Mouse (Mus musculus) liver, embryonic 11.5 days (tissue): Measurements from ENCODE around the gene Gfpt1. TPM values are rescaled to one million over a fixed set of nuclear protein-coding genes. Genes with fewer than 3 reads are reported as not detected.
"Not testable (repeated sequence)": the region's sequence is repeated elsewhere in the genome, so short reads cannot be mapped to it uniquely, and the experiment has no call there.

Experiments
- ATAC-seq: fragments of 200-750 bp; cut with Nextera tagmentation; replicated peaks from 2 replicates; pipeline ENCODE4 v1.8.0; 2017; ENCODE audit warnings: moderate number of reproducible peaks, mild to moderate bottlenecking, moderate TSS enrichment, moderate library complexity; ENCODE audit not compliant: low FRiP score
- DNase-seq: peaks from one replicate; pipeline ENCODE4 v3.0.0-alpha.2; 2017; ENCODE audit warnings: low spot score
- H3K27ac ChIP-seq: fragments of 300-500 bp; sonication (generic); 2 replicates; pipeline ENCODE4 v1.5.1; 2014; ENCODE audit warnings: mild to moderate bottlenecking, low read depth, low read length, control low read depth
- H3K27me3 ChIP-seq: fragments of 300-500 bp; sonication (generic); replicated peaks from 2 replicates; pipeline ENCODE4 v1.6.1; 2014; ENCODE audit warnings: low read length, mixed read lengths; ENCODE audit not compliant: control insufficient read depth, insufficient read depth
- H3K36me3 ChIP-seq: fragments of 300-500 bp; sonication (generic); 2 replicates; pipeline ENCODE4 v1.6.1; 2014; ENCODE audit warnings: mild to moderate bottlenecking, low read length, moderate library complexity, mixed read lengths; ENCODE audit not compliant: control insufficient read depth, insufficient read depth
- H3K4me1 ChIP-seq: fragments of 300-500 bp; sonication (generic); replicated peaks from 2 replicates; pipeline ENCODE4 v1.6.1; 2014; ENCODE audit warnings: low read length, mixed read lengths; ENCODE audit not compliant: control insufficient read depth, insufficient read depth
- H3K4me2 ChIP-seq: fragments of 300-500 bp; sonication (generic); 2 replicates; pipeline ENCODE4 v1.6.1; 2014; ENCODE audit warnings: mild to moderate bottlenecking, control low read depth, moderate library complexity
- H3K4me3 ChIP-seq: fragments of 300-500 bp; sonication (generic); 2 replicates; pipeline ENCODE4 v1.5.1; 2014; ENCODE audit warnings: low read depth, low read length, control low read depth
- H3K9ac ChIP-seq: fragments of 300-500 bp; sonication (generic); 2 replicates; pipeline ENCODE4 v1.6.1; 2014; ENCODE audit warnings: low read depth, low read length, control low read depth
- H3K9me3 ChIP-seq: fragments of 300-500 bp; sonication (generic); 2 replicates; pipeline ENCODE4 v1.6.1; 2016; ENCODE audit warnings: low read length, inconsistent platforms, mixed read lengths; ENCODE audit not compliant: control insufficient read depth
- WGBS: fragments of 180-500 bp; shearing (Covaris S2); extraction: QIAGEN DNeasy Blood & Tissue Kit; methylation state at CpG from one replicate; pipeline ENCODE4 v1.1.7; 2014; 5-methylcytosine and 5-hydroxymethylcytosine counted together
- polyA plus RNA-seq: library from polyadenylated mRNA; unstranded; fragments of >200 nt; fragmentation: Nextera tagmentation; extraction: Ambion mirVana; gene quantifications from 2 replicates; pipeline ENCODE4 v1.2.1, GENCODE M21; 2014

The Gfpt1 gene
- polyA plus RNA-seq, 1 experiment from 2014 or later: 15.8 TPM

DNA sequence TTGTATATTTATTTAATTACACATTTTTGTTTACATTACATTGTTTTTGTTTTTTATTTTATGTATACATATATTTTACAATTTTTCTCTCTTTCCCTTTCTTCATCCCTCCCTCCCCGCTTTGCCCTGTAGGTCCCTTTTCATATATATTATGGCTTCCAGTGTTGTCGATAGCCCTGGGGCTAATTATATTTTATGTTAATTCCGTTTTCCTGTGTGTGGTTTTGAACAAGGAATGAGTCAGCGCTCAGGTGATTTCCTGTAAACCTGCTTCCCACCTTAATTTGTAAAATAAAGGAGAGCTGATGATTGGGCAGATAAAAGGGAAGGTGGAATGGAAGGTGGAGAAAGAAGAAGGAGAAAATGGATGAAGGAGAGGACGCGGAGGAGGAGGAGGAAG is 33.8 kb upstream of the Gfpt1 start, which contains the start of gene Nfu1:
TSS of gene Nfu1 (plus strand) at position 350 of the 400 bp plus-strand sequence.
- Histone ChIP-seq H3K27me3 (no peaks in the 10 kb centered on the region), H3K36me3 (peaks cover 5% of the 10 kb centered on the region; the same call in 1 of the 2 replicates), H3K9me3 (no peaks in the 10 kb centered on the region), H3K4me3 (peak within 1 kb of the TSS; percentile 94), H3K9ac (peak within 1 kb of the TSS; percentile 98), H3K4me2 (peak within 1 kb of the TSS; percentile 56), H3K4me1 (peaks cover 15% of the 10 kb centered on the region), H3K27ac (peak within 1 kb of the TSS; percentile 96)
- ATAC-seq (no peak), DNase-seq (no peak)
- 73% methylated on average over 6 of the region's 6 CpGs for WGBS

DNA sequence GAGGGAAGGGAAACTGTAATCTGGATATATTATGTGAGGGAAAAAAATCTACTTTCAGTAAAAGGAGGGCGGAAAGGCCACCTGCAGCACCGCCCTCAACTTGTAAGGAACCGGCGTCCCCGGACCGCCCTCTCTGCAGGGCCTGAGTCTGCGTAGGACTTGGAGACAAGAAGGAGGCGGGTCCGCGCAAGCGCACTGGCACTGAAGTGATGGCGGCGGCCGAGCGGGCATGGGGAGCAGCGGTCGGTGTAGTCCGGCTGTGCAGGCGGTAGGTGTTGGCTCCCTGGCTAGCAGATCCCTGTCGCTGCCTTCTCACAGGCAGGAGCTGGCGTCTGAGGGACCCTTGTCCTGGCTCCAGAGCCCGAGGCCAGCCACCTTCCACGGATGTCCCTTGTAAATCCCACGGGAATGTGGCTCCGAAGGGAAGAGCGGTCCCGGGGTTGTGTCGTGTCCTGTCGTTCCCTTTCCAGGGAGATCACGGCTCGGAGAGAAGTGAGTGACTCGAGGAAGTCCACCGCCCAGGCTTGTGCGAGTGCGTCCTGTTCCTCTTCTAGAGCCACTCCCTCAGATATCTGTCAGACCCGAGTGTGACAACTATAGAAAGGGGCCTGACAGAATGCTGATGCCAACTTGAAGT is 32.8 kb upstream of the Gfpt1 start:
- Histone ChIP-seq H3K4me2 (peak overlapping the region; percentile 56), H3K9me3 (no peaks in the 10 kb centered on the region), H3K4me3 (peak overlapping the region; percentile 94), H3K9ac (peak overlapping the region; percentile 98), H3K4me1 (peaks cover 15% of the 10 kb centered on the region), H3K27me3 (no peaks in the 10 kb centered on the region), H3K36me3 (peaks cover 10% of the 10 kb centered on the region; the same call in 1 of the 2 replicates), H3K27ac (peak overlapping the region; percentile 96)
- ATAC-seq: peak; percentile 97
- under 1% methylated on average over 36 of the region's 36 CpGs for WGBS
- peak; percentile 91 for DNase-seq

DNA sequence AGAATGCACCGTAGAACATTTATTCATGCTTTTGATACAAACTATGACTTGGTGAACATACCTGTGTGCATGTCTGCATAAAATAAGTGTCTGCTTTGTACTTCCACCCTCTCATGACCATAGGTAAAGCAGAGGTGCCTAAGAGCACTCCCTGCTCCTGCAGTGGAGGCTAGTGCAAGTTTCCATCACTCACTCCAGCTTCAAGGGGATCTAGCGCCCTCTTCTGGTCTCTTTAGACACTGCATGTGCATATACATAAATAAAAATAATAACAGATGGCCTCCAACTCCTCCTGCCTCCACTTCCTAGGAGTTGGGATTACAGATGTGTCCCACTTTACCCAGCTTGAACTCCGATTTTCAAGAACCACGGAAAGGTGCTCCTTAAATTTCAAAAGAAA is 25.7 kb upstream of the Gfpt1 start:
- no peaks in the 10 kb centered on the region; the same call in 1 of the 2 replicates for H3K9me3 ChIP-seq
- 67% methylated on average over 4 of the region's 4 CpGs for WGBS
- no peak for DNase-seq

DNA sequence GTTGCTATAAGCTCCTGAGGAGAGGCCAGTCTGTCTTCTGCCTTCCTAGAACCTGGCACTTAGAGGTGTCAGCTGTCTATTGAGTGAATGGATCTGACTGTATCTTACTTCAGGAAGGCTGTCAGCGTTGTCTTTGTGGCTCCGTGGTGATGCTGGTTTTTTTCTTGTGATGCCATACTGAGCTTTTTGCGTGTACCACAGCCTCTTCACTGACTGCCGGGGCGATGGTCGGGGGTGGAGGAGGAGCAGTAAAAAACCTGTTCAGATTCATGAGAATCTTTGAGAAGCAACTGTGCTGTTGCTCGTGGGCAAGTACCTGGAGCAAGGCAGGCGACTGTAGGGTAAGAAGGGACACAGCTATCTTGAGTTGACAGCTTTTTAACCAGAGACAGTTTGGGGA is 23.8 kb upstream of the Gfpt1 start:
- Histone ChIP-seq H3K36me3 (peaks cover 41% of the 10 kb centered on the region), H3K9me3 (no peaks in the 10 kb centered on the region; the same call in 1 of the 2 replicates), H3K27ac (no peak overlapping the region), H3K4me1 (no peaks in the 10 kb centered on the region), H3K4me3 (no peak overlapping the region), H3K4me2 (no peak overlapping the region), H3K9ac (no peak overlapping the region), H3K27me3 (no peaks in the 10 kb centered on the region)
- no peak for DNase-seq
- no peak for ATAC-seq
- 92% methylated on average over 8 of the region's 8 CpGs for WGBS

More for the DNA sequence above, 25.7 kb upstream of the Gfpt1 start:
- Histone ChIP-seq H3K9ac (no peak overlapping the region), H3K4me1 (peaks cover 2% of the 10 kb centered on the region; the same call in 1 of the 2 replicates), H3K27ac (no peak overlapping the region), H3K4me3 (no peak overlapping the region), H3K27me3 (no peaks in the 10 kb centered on the region), H3K36me3 (peaks cover 41% of the 10 kb centered on the region), H3K4me2 (no peak overlapping the region)
- ATAC-seq: no peak

DNA sequence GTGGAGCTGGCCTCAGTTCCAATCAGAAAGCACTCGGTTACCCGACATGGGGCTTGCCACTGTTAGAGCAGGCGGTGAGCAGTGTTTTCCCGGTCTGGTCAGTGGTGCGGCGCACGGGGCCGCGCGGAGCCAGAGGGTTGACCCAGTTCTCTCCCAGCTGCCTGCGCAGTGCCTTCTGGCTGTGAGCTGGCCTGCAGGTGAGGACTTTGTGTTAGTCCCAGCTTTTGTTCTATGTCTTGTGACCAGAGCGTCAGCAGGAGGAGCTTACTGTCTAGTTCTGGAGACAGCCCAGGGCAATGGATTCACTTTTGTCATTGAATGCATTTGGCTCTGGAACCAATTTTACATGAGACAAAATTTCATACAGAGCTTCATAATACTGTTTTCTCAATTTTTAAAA is 20.9 kb upstream of the Gfpt1 start:
- H3K4me1 ChIP-seq: 0 out of 2 replicates have a peak, but pooled peaks cover under 1% of the 10 kb centered on the region
- H3K9me3 ChIP-seq: no peaks in the 10 kb centered on the region; the same call in 1 of the 2 replicates
- DNase-seq (no peak), ATAC-seq (no peak)
- H3K27ac ChIP-seq: no peak overlapping the region
- 97% methylated on average over 12 of the region's 12 CpGs for WGBS
- H3K27me3 ChIP-seq: no peaks in the 10 kb centered on the region
- H3K36me3 ChIP-seq: peaks cover 40% of the 10 kb centered on the region
- H3K4me3 ChIP-seq: no peak overlapping the region
- no peak overlapping the region for H3K9ac ChIP-seq
- H3K4me2 ChIP-seq: no peak overlapping the region

DNA sequence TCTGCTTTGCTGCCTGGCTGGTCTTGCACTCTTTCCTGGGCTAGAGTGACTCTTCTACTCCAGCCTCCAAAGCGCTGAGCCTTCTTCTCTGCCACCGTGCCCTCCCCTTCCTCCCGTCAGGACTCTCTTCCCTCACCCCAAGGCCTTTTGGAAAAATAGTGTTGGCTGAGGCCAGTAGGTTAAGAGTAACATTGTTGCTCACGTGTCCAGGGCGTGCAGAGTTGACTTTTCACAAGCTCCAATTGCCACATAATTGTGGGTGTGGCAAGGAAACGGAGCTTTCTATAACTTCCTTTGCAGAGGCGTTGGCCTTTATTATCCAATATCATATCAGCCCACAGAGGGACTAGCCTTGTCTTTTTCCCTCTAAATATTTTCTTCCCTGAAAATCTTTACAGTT is 15.7 kb upstream of the Gfpt1 start:
- H3K9me3 ChIP-seq: no peaks in the 10 kb centered on the region
- no peak overlapping the region for H3K4me2 ChIP-seq
- peaks cover 13% of the 10 kb centered on the region for H3K36me3 ChIP-seq
- no peak overlapping the region for H3K27ac ChIP-seq
- WGBS: 54% methylated on average over 7 of the region's 7 CpGs
- H3K27me3 ChIP-seq: no peaks in the 10 kb centered on the region
- H3K9ac ChIP-seq: no peak overlapping the region
- ATAC-seq (no peak), DNase-seq (no peak)
- H3K4me3 ChIP-seq: no peak overlapping the region
- 0 out of 2 replicates have a peak, but pooled peaks cover 3% of the 10 kb centered on the region for H3K4me1 ChIP-seq

DNA sequence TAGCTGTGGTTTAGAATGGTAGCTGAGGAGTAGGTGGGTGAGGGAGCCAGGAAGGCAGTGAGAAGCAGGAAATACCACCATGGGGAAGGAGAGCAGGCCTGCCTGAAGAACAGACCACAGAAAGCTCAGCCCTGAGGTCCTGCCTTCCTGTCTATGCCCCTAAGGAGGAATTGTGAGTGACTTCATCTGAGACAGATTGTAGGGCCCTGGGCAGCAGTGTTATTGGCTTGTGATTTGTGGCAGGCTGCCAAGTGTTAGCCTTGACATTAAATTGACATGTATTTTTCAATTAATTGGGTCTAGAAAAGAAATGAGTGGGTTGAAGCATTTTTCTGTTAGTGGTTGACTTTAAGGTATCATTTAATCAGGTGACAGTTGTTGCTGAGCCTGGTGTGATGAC is 13.8 kb upstream of the Gfpt1 start:
- Histone ChIP-seq H3K36me3 (peaks cover 9% of the 10 kb centered on the region), H3K4me3 (no peak overlapping the region), H3K27ac (no peak overlapping the region), H3K4me1 (0 out of 2 replicates have a peak, but pooled peaks cover 3% of the 10 kb centered on the region), H3K9ac (no peak overlapping the region), H3K27me3 (no peaks in the 10 kb centered on the region), H3K4me2 (no peak overlapping the region), H3K9me3 (no peaks in the 10 kb centered on the region)
- DNase-seq: no peak
- ATAC-seq: no peak

DNA sequence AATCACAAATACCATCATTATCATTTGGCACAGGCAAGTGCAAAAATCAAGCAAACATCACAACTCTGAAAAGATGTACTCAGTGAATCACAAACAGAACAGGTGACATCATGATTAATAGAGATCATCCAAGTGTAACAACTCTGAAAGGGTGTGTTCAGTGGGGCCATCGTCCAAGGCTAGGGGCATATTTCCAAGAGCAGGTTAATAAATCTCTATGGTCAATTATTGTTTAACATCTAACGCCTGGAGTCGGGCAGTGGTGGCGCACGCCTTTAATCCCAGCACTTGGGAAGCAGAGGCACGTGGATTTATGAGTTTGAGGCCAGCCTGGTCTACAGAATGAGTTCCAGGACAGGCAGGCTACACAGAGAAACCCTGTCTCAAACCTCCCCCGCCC is 11.3 kb upstream of the Gfpt1 start:
- 89% methylated on average over 7 of the region's 7 CpGs for WGBS
- H3K27me3 ChIP-seq, H3K27ac ChIP-seq, DNase-seq, H3K4me2 ChIP-seq, H3K4me1 ChIP-seq, H3K36me3 ChIP-seq, H3K9ac ChIP-seq, ATAC-seq, H3K4me3 ChIP-seq, H3K9me3 ChIP-seq: not testable (repeated sequence)

DNA sequence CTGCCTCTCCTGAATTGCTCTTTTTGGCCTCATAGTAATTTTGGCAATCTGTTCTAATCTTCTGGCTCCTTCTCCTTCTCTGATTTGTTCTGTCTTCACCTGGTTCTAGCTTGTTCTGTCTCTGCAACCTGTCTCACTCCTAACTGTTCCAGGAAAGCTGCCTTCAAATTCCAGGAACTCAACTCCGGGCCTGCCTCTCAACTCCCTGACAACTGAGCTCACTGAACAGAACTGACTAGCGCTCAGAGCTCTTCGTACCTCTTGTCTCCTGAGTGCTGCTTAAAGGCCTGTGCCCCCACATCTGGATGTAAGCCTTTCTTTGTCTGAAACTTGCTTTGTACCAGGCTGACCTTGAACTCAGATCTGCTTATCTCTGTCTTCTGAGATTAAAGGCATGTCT is 10.2 kb upstream of the Gfpt1 start:
- Histone ChIP-seq H3K27me3 (no peaks in the 10 kb centered on the region), H3K9ac (no peak overlapping the region), H3K4me1 (no peaks in the 10 kb centered on the region), H3K9me3 (peaks cover 5% of the 10 kb centered on the region; the same call in 1 of the 2 replicates), H3K36me3 (no peaks in the 10 kb centered on the region), H3K27ac (no peak overlapping the region), H3K4me3 (no peak overlapping the region), H3K4me2 (no peak overlapping the region)
- WGBS: 75% methylated on average over 3 of the region's 3 CpGs
- DNase-seq (no peak), ATAC-seq (no peak)
